Mouse (Mus musculus) midbrain, embryonic 11.5 days (tissue): ENCODE results near the gene Nkx2-3. TPM values are rescaled to one million over a fixed set of nuclear protein-coding genes. Genes with fewer than 3 reads are reported as not detected.

Source experiments
- ATAC-seq: fragments of 200-750 bp; cut with Nextera tagmentation; 2 replicates; pipeline ENCODE4 v1.8.0; 2017; ENCODE audit warnings: moderate TSS enrichment, moderate library complexity; ENCODE audit not compliant: low FRiP score
- DNase-seq: peaks from one replicate; pipeline ENCODE4 v3.0.0; 2015; ENCODE audit warnings: low spot score; ENCODE audit errors: missing footprints
- H3K27ac ChIP-seq: fragments of 300-500 bp; sonication (generic); 2 replicates; pipeline ENCODE4 v1.5.1; 2014; ENCODE audit warnings: low read depth, low read length
- H3K27me3 ChIP-seq: fragments of 300-500 bp; sonication (generic); 2 replicates; pipeline ENCODE4 v1.6.1; 2014; ENCODE audit warnings: mild to moderate bottlenecking, low read length, moderate library complexity, mixed read lengths; ENCODE audit not compliant: control insufficient read depth, insufficient read depth
- H3K36me3 ChIP-seq: fragments of 300-500 bp; sonication (generic); 2 replicates; pipeline ENCODE4 v1.6.1; 2014; ENCODE audit warnings: mild to moderate bottlenecking, low read length, moderate library complexity, mixed read lengths; ENCODE audit not compliant: control insufficient read depth, insufficient read depth
- H3K4me1 ChIP-seq: fragments of 300-500 bp; sonication (generic); 2 replicates; pipeline ENCODE4 v1.6.1; 2014; ENCODE audit warnings: low read length; ENCODE audit not compliant: control insufficient read depth, insufficient read depth
- H3K4me2 ChIP-seq: fragments of 300-500 bp; sonication (generic); 2 replicates; pipeline ENCODE4 v1.6.1; 2014; ENCODE audit warnings: mild to moderate bottlenecking, moderate library complexity
- H3K4me3 ChIP-seq: fragments of 300-500 bp; sonication (generic); 2 replicates; pipeline ENCODE4 v1.5.1; 2014; ENCODE audit warnings: low read depth, low read length
- H3K9ac ChIP-seq: fragments of 300-500 bp; sonication (generic); 2 replicates; pipeline ENCODE4 v1.6.1; 2014; ENCODE audit warnings: low read length
- H3K9me3 ChIP-seq: fragments of 300-500 bp; sonication (generic); 2 replicates; pipeline ENCODE4 v1.6.1; 2016; ENCODE audit warnings: low read length; ENCODE audit not compliant: control insufficient read depth
- WGBS: fragments of 180-500 bp; shearing (Covaris S2); extraction: QIAGEN DNeasy Blood & Tissue Kit; methylation state at CpG from one replicate; pipeline ENCODE4 v1.1.7; 2014; 5-methylcytosine and 5-hydroxymethylcytosine counted together
- polyA plus RNA-seq: library from polyadenylated mRNA; unstranded; fragments of >200 nt; fragmentation: Nextera tagmentation; extraction: Ambion mirVana; gene quantifications from 2 replicates; pipeline ENCODE4 v1.2.1, GENCODE M21; 2014

Nkx2-3 gene
- polyA plus RNA-seq, 1 experiment from 2014 or later: 0.60 TPM

GRCm38 (mm10) chr19:43603521-43603920 is 8.6 kb upstream of the Nkx2-3 start:
- no peak overlapping the region for H3K27ac ChIP-seq
- DNase-seq (peak; percentile 91), ATAC-seq (no peak)
- H3K4me3 ChIP-seq: no peak overlapping the region
- H3K9me3 ChIP-seq: no peaks in the 10 kb centered on the region
- H3K4me1 ChIP-seq: no peaks in the 10 kb centered on the region
- no peaks in the 10 kb centered on the region for H3K36me3 ChIP-seq
- no peak overlapping the region for H3K9ac ChIP-seq
- WGBS: 1% methylated on average over 5 of the region's 5 CpGs
- H3K27me3 ChIP-seq: peaks cover 97% of the 10 kb centered on the region
- no peak overlapping the region for H3K4me2 ChIP-seq

DNA sequence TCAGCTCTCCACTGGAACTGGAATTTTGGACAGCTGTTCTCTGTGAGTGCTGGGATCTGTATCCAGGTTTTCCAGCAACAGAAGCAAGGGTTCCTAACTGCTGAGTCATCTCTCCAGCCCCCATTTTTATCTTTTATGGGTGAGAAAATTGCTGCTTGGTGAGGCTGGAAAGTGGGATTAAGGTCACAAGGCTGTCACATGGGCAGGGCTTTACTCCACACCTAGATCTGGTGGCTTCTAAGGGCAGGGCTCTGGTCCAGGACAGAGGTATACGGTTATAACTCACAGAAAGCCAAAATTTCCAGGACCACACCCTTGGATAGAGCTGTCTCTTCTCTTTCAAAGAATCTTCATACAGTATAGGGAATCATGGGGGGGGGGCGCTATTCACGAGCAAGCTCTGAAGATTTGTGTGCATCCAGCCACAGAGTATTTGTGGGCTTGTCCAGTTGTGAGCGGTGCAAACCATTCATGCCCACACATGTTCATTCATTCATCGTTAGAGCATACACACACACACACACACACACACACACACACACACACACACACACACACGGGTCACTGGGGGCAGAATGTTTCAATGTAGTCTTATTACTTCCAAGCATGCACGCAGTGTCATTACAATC is 7.5 kb upstream of the Nkx2-3 start:
- DNase-seq (peak; percentile 91), ATAC-seq (no peak)
- H3K9ac ChIP-seq: no peak overlapping the region
- H3K27ac ChIP-seq: no peak overlapping the region
- H3K36me3 ChIP-seq: no peaks in the 10 kb centered on the region
- no peak overlapping the region for H3K4me3 ChIP-seq
- 2% methylated on average over 7 of the region's 7 CpGs for WGBS
- H3K4me2 ChIP-seq: no peak overlapping the region
- peaks cover 93% of the 10 kb centered on the region for H3K27me3 ChIP-seq
- no peaks in the 10 kb centered on the region for H3K4me1 ChIP-seq
- no peaks in the 10 kb centered on the region for H3K9me3 ChIP-seq

GRCm38 (mm10) chr19:43605666-43606551 is 6.2 kb upstream of the Nkx2-3 start:
- Histone ChIP-seq H3K36me3 (no peaks in the 10 kb centered on the region), H3K4me2 (no peak overlapping the region), H3K4me3 (no peak overlapping the region), H3K9ac (no peak overlapping the region), H3K4me1 (0 out of 2 replicates have a peak, but pooled peaks cover 3% of the 10 kb centered on the region), H3K9me3 (no peaks in the 10 kb centered on the region), H3K27me3 (peaks cover 93% of the 10 kb centered on the region), H3K27ac (no peak overlapping the region)
- 1% methylated on average over 17 of the region's 17 CpGs for WGBS
- DNase-seq (peak; percentile 93), ATAC-seq (no peak)

- Histone ChIP-seq H3K27me3 (peaks cover 93% of the 10 kb centered on the region), H3K36me3 (no peaks in the 10 kb centered on the region), H3K4me3 (no peak overlapping the region), H3K4me1 (peaks cover 4% of the 10 kb centered on the region), H3K9ac (no peak overlapping the region), H3K4me2 (no peak overlapping the region), H3K27ac (no peak overlapping the region), H3K9me3 (no peaks in the 10 kb centered on the region)
- ATAC-seq (no peak), DNase-seq (peak; percentile 94)
- 1% methylated on average over 40 of the region's 40 CpGs for WGBS
These were observed 5.3 kb upstream of the Nkx2-3 start for GRCm38 (mm10) chr19:43606552-43607530.

DNA sequence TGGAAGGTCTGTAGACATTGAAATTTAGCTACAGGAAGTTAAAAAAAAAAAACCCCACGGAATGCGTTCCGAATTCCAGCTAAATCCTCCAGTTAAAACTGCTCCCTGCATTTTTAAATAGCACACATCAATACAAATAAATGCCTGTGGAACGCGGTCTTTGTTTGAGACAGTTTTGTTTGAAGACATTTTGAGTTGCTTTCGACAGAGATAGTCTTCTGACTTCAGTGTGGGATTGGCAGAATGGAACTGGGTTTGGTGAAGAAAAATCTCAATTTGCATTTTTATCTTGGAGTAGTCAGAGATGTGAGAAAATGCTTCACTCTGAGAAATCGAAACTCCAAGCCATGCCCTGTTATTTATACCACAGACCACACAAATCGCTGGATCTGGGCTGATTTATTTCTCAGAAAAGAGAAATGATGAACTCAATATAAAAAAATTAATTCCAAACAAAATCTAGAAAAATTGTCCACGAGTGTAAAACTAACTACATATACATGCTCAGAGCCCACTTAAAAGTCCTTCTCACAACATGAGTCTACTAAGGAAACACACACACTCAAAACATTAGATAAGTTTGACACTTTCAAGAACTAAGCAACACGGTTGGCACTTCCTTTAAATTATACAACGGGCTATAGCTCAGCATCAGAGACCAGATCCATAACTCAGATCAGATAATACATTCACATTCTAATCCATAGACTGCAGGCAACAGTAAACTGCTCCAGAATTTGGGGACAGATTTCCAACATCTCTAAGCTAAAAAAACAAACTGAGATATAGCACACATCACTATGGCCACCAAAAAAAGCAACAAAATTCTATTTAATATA is 4.1 kb upstream of the Nkx2-3 start:
- Histone ChIP-seq H3K4me1 (peaks cover 15% of the 10 kb centered on the region), H3K27ac (no peak overlapping the region), H3K9me3 (no peaks in the 10 kb centered on the region), H3K36me3 (no peaks in the 10 kb centered on the region), H3K4me3 (no peak overlapping the region), H3K9ac (no peak overlapping the region), H3K4me2 (no peak overlapping the region), H3K27me3 (peaks cover 93% of the 10 kb centered on the region)
- DNase-seq: peak; percentile 94
- WGBS: 3% methylated on average over 11 of the region's 11 CpGs
- ATAC-seq: no peak

- Histone ChIP-seq H3K27ac (no peak overlapping the region), H3K9ac (no peak overlapping the region), H3K4me2 (no peak overlapping the region), H3K4me1 (peaks cover 15% of the 10 kb centered on the region), H3K4me3 (no peak overlapping the region), H3K36me3 (no peaks in the 10 kb centered on the region), H3K27me3 (peaks cover 92% of the 10 kb centered on the region), H3K9me3 (no peaks in the 10 kb centered on the region)
- DNase-seq (peak; percentile 93), ATAC-seq (no peak)
- 12% methylated on average over 8 of the region's 8 CpGs for WGBS
These were observed 3.2 kb upstream of the Nkx2-3 start for GRCm38 (mm10) chr19:43608711-43609457.

GRCm38 (mm10) chr19:43609458-43610330 is 2.4 kb upstream of the Nkx2-3 start:
- ATAC-seq (no peak), DNase-seq (peak; percentile 95)
- no peak overlapping the region for H3K9ac ChIP-seq
- H3K4me2 ChIP-seq: no peak overlapping the region
- H3K4me1 ChIP-seq: peaks cover 20% of the 10 kb centered on the region
- no peak overlapping the region for H3K4me3 ChIP-seq
- H3K9me3 ChIP-seq: no peaks in the 10 kb centered on the region
- H3K27me3 ChIP-seq: peaks cover 92% of the 10 kb centered on the region
- H3K36me3 ChIP-seq: no peaks in the 10 kb centered on the region
- H3K27ac ChIP-seq: no peak overlapping the region
- 0% methylated on average over 25 of the region's 25 CpGs for WGBS
